Mouse (Mus musculus) limb, embryonic 15.5 days (tissue): ENCODE results near the gene Pianp. TPM values are rescaled to one million over a fixed set of nuclear protein-coding genes. Genes with fewer than 3 reads are reported as not detected.

ENCODE experiments used
- ATAC-seq: fragments of 200-750 bp; cut with Nextera tagmentation; 2 replicates; pipeline ENCODE4 v1.8.0; 2017; ENCODE audit warnings: low read depth, moderate TSS enrichment; ENCODE audit not compliant: insufficient number of reproducible peaks, low FRiP score, low TSS enrichment
- H3K27ac ChIP-seq: fragments of 300-500 bp; sonication (generic); 2 replicates; pipeline ENCODE4 v1.5.1; 2015; ENCODE audit warnings: moderate library complexity, mild to moderate bottlenecking, inconsistent platforms
- H3K27me3 ChIP-seq: fragments of 300-500 bp; sonication (generic); 2 replicates; pipeline ENCODE4 v1.6.1; 2015; ENCODE audit warnings: inconsistent platforms
- H3K36me3 ChIP-seq: fragments of 300-500 bp; sonication (generic); 2 replicates; pipeline ENCODE4 v1.6.1; 2015; ENCODE audit warnings: inconsistent platforms
- H3K4me1 ChIP-seq: fragments of 300-500 bp; sonication (generic); 2 replicates; pipeline ENCODE4 v1.6.1; 2015; ENCODE audit warnings: inconsistent platforms
- H3K4me2 ChIP-seq: fragments of 300-500 bp; sonication (generic); 2 replicates; pipeline ENCODE4 v1.6.1; 2015; ENCODE audit warnings: mild to moderate bottlenecking, inconsistent platforms
- H3K4me3 ChIP-seq: fragments of 300-500 bp; sonication (generic); 2 replicates; pipeline ENCODE4 v1.5.1; 2015; ENCODE audit warnings: mild to moderate bottlenecking, inconsistent platforms
- H3K9ac ChIP-seq: fragments of 300-500 bp; sonication (generic); 2 replicates; pipeline ENCODE4 v1.6.1; 2015; ENCODE audit warnings: inconsistent platforms
- H3K9me3 ChIP-seq: fragments of 300-500 bp; sonication (generic); 2 replicates; pipeline ENCODE4 v1.6.1; 2016; ENCODE audit warnings: inconsistent platforms
- WGBS: fragments of 180-500 bp; shearing (Covaris S2); methylation state at CpG from one replicate; pipeline ENCODE4 v1.1.7; 2015; 5-methylcytosine and 5-hydroxymethylcytosine counted together
- polyA plus RNA-seq: library from polyadenylated mRNA; unstranded; fragments of >200 nt; fragmentation: Nextera tagmentation; extraction: Ambion mirVana; gene quantifications from 2 replicates; pipeline ENCODE4 v1.2.1, GENCODE M21; 2015

Gene Pianp
- polyA plus RNA-seq, 1 experiment from 2014 or later = 21.3 TPM

DNA sequence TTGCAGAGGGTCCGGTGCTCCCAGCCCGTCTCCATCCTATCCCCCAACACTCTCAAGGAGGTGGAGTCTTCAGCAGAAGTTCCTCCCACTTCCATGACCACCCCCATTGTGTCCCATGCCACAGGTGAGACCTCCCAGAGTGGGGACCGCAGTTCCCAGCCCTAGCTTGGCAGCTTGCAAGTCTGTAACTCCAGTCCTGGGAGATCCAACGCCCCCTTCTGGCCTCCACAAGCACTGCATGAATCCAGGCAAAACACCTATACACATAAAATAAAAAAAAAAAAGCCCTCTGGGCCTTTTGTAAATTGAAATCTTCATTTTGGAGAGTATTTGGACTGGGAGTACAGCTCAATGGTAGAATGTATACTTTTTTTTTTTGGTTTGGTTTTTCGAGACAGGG is 54.7 kb downstream of the Pianp start:
- H3K4me1 ChIP-seq = no peaks in the 10 kb centered on the region
- no peak overlapping the region for H3K4me3 ChIP-seq
- 63% methylated on average over 5 of the region's 5 CpGs for WGBS
- H3K27ac ChIP-seq = no peak overlapping the region
- no peak for ATAC-seq
- H3K27me3 ChIP-seq = no peaks in the 10 kb centered on the region
- no peaks in the 10 kb centered on the region for H3K9me3 ChIP-seq
- no peak overlapping the region for H3K9ac ChIP-seq
- H3K36me3 ChIP-seq = peaks cover 85% of the 10 kb centered on the region
- H3K4me2 ChIP-seq = no peak overlapping the region

Other genes starting within 250 kb of the Pianp start
- 0.10 TPM in 1 of 2 replicates, not detected in the other for gene Gm45234, start 240.7 kb upstream of the Pianp start, polyA plus RNA-seq
- gene Atn1, start 240.2 kb upstream of the Pianp start, polyA plus RNA-seq = 15.1 and 15.7 TPM in 2 replicates
- gene Eno2, start 227.0 kb upstream of the Pianp start, polyA plus RNA-seq = 7.9 and 9.1 TPM in 2 replicates
- gene Lrrc23, start 217.0 kb upstream of the Pianp start, polyA plus RNA-seq = 0.36 and 0.83 TPM in 2 replicates
- gene Spsb2, start 188.0 kb upstream of the Pianp start, polyA plus RNA-seq = 14.1 and 15.5 TPM in 2 replicates
- gene Tpi1, start 182.4 kb upstream of the Pianp start, polyA plus RNA-seq = 940 and 1,131 TPM in 2 replicates
- 134 and 136 TPM in 2 replicates for gene Usp5, start 167.2 kb upstream of the Pianp start, polyA plus RNA-seq
- gene Cdca3, start 167.1 kb upstream of the Pianp start, polyA plus RNA-seq = 124 and 141 TPM in 2 replicates
- 0.96 and 3.2 TPM in 2 replicates for gene Gnb3, start 156.4 kb upstream of the Pianp start, polyA plus RNA-seq
- gene P3h3, start 138.9 kb upstream of the Pianp start, polyA plus RNA-seq = 43.7 and 62.3 TPM in 2 replicates
- gene Gpr162, start 132.7 kb upstream of the Pianp start, polyA plus RNA-seq = 1.6 and 2.9 TPM in 2 replicates
- gene Cd4, start 108.5 kb upstream of the Pianp start, polyA plus RNA-seq = 0.24 and 0.31 TPM in 2 replicates
- gene Lag3, start 85.0 kb upstream of the Pianp start, polyA plus RNA-seq = 2.3 TPM in 2 replicates
- 241 and 331 TPM in 2 replicates for gene Ptms, start 76.6 kb upstream of the Pianp start, polyA plus RNA-seq
- 352 and 365 TPM in 2 replicates for gene Mlf2, start 65.3 kb upstream of the Pianp start, polyA plus RNA-seq
- 146 and 160 TPM in 2 replicates for gene Cops7a, start 31.2 kb upstream of the Pianp start, polyA plus RNA-seq
- 16.9 and 17.9 TPM in 2 replicates for gene Zfp384, start 12.5 kb downstream of the Pianp start, polyA plus RNA-seq
- 141 and 146 TPM in 2 replicates for gene Ing4, start 43.1 kb downstream of the Pianp start, polyA plus RNA-seq
- 9.9 and 12.4 TPM in 2 replicates for gene Acrbp, start 53.0 kb downstream of the Pianp start, polyA plus RNA-seq
- gene Lpar5, start 71.2 kb downstream of the Pianp start, polyA plus RNA-seq = 6.5 and 6.6 TPM in 2 replicates
- 66.7 TPM in 2 replicates for gene Chd4, start 99.3 kb downstream of the Pianp start, polyA plus RNA-seq
- gene Nop2, start 135.2 kb downstream of the Pianp start, polyA plus RNA-seq = 54.4 and 58.0 TPM in 2 replicates
- 26.6 and 46.8 TPM in 2 replicates for gene Iffo1, start 148.5 kb downstream of the Pianp start, polyA plus RNA-seq
- 1,547 and 1,728 TPM in 2 replicates for gene Gapdh, start 169.8 kb downstream of the Pianp start, polyA plus RNA-seq
- gene Ncapd2, start 195.0 kb downstream of the Pianp start, polyA plus RNA-seq = 86.4 and 87.0 TPM in 2 replicates
- 210 and 220 TPM in 2 replicates for gene Mrpl51, start 195.1 kb downstream of the Pianp start, polyA plus RNA-seq
- gene Vamp1, start 218.9 kb downstream of the Pianp start, polyA plus RNA-seq = 4.8 and 4.9 TPM in 2 replicates
- 4.9 and 5.7 TPM in 2 replicates for gene Tapbpl, start 235.2 kb downstream of the Pianp start, polyA plus RNA-seq
- gene Cd27, start 240.3 kb downstream of the Pianp start, polyA plus RNA-seq = 1.5 and 3.2 TPM in 2 replicates